In genomic region chr4:58986540-58987190, GRCm38 (mm10) we compare ENCODE assay signal across 8 mouse cellular contexts. TPM values are rescaled to one million over a fixed set of nuclear protein-coding genes. Genes with fewer than 3 reads are reported as not detected.
A peak's percentile ranks its signal among the peaks of the same experiment; 100 is the strongest.
DNase-seq lines count a peak whose midpoint lies in the region; TF ChIP-seq lines count a peak whose summit lies in the region.

Ptgr1 (minus strand) TSS chr4:58987119.

- H3K4me1 ChIP-seq in cortical plate, adult 2 months (ENCODE audit: control insufficient read depth, insufficient read depth, low read length), result no peaks in the 10 kb centered on the region
- H3K4me1 ChIP-seq in megakaryocyte, embryonic 14.5 days, result peaks cover 52% of the 10 kb centered on the region

- no peaks in the 10 kb centered on the region for H3K27me3 ChIP-seq in megakaryocyte, embryonic 14.5 days (replicated peaks)

- TF ChIP-seq CTCF in cortical plate, adult 2 months (IDR thresholded peaks at IDR 0.05; ENCODE audit: extremely low read depth, insufficient read depth, low read length), result no peak

- peak within 1 kb of the TSS; percentile 34 for H3K4me3 ChIP-seq in cortical plate, adult 2 months (ENCODE audit: insufficient read depth, low read length)
- peak within 1 kb of the TSS; percentile 94 for H3K4me3 ChIP-seq in megakaryocyte, embryonic 14.5 days (replicated peaks)

- peak; percentile 53 for DNase-seq in WW6 (ENCODE audit: low read depth, low spot score)
- DNase-seq in gastrocnemius, adult 8-10 months (ENCODE audit: low spot score in 2 of 2), result peak; percentile 51 to 70
- DNase-seq in induced T-regulatory cell, adult 2 months (ENCODE audit: low read depth), result peak; percentile 87
- DNase-seq in left cerebral cortex, adult 8-10 months (ENCODE audit: low spot score in 2 of 2), result peak; percentile 66 to 70
- peak; percentile 63 for DNase-seq in right cerebral cortex, postnatal 25 days
- peak; percentile 69 to 84 for DNase-seq in urinary bladder, postnatal 36 days (ENCODE audit: low spot score in 2 of 2)

- H3K27ac ChIP-seq in cortical plate, adult 2 months (ENCODE audit: insufficient read depth, low read length), result no peak within 1 kb of the TSS

- TF ChIP-seq POLR2A in cortical plate, adult 2 months (IDR thresholded peaks at IDR 0.05; ENCODE audit: extremely low read depth, insufficient read depth, low read length), result no peak

- H3K36me3 ChIP-seq in megakaryocyte, embryonic 14.5 days (replicated peaks; ENCODE audit: low read length), result peaks cover 14% of the 10 kb centered on the region

- no peaks in the 10 kb centered on the region for H3K9me3 ChIP-seq in megakaryocyte, embryonic 14.5 days

RNA-seq across cellular contexts. Expression of gene Ptgr1, which starts in this region (rescaled TPM):
- 0.86 and 0.89 TPM in 2 replicates for polyA plus RNA-seq in cortical plate, adult 2 months (2012; rRNA removed)
- total RNA-seq in gastrocnemius, adult 8-10 months (2022), result under 1 TPM; 0.58 to 0.80 (median 0.73) TPM
- total RNA-seq in left cerebral cortex, adult 8-10 months (2022), result 1 to 10 TPM; 1.6 to 2.7 (median 1.7) TPM
- 0.67 TPM in 1 of 2 replicates, not detected in the other for polyA plus RNA-seq in megakaryocyte, embryonic 14.5 days (2012; ENCODE audit: insufficient read depth, low replicate concordance)

Comparison
In these comparisons a context has a peak if more than half of its experiments do, and no peak if none do; other contexts are left out.
1. Peak in DNase-seq in gastrocnemius, adult 8-10 months; RNA of the gene not detected or under 1 TPM.